Mouse (Mus musculus): ENCODE measurements around the gene Tifa. TPM values are rescaled to one million over a fixed set of nuclear protein-coding genes. Genes with fewer than 3 reads are reported as not detected.

Gene Tifa
- total RNA-seq (2014; rRNA removed) (1.7 and 1.9 TPM in 2 replicates), polyA plus RNA-seq (2015; fragmentation: Nextera tagmentation; extraction: Ambion mirVana) (3.6 and 3.8 TPM in 2 replicates)

GRCm38 (mm10) chr3:127789500-127790191 is at the start of gene Tifa:
TSS of gene Tifa (plus strand) at chr3:127789805.
- Histone ChIP-seq H3K4me1 (ENCODE audit: insufficient read depth, low read length) (0 out of 2 replicates have a peak, but pooled peaks cover 6% of the 10 kb centered on the region), H3K9ac (replicated peaks; ENCODE audit: low read length) (peak within 1 kb of the TSS; percentile 47), H3K4me3 (ENCODE audit: low read length) (peak within 1 kb of the TSS; percentile 55), H3K27ac (peak within 1 kb of the TSS; percentile 26; the same call in 1 of the 2 replicates), H3K27me3 (ENCODE audit: insufficient read depth, low read length) (peaks cover 6% of the 10 kb centered on the region; the same call in 1 of the 2 replicates), H3K9me3 (ENCODE audit: low read length) (no peaks in the 10 kb centered on the region), H3K36me3 (ENCODE audit: insufficient read depth, low read length) (no peaks in the 10 kb centered on the region), H3K4me2 (ENCODE audit: low read depth, low read length) (peak within 1 kb of the TSS; percentile 100)
- DNase-seq (ENCODE audit: low spot score), result peak; percentile 32
- TF ChIP-seq CTCF (IDR thresholded peaks at IDR 0.05; ENCODE audit: low read depth), result no peak
- WGBS, result 3% methylated on average over 44 of the region's 44 CpGs
- ATAC-seq, result peak; percentile 67

- no peaks in the 10 kb centered on the region for H3K4me1 ChIP-seq (ENCODE audit: insufficient read depth, low read length)
- peak; percentile 52 for TF ChIP-seq CTCF (IDR thresholded peaks at IDR 0.05; ENCODE audit: low read depth)
- no peak overlapping the region for H3K4me2 ChIP-seq (ENCODE audit: low read depth, low read length)
- H3K27ac ChIP-seq, result no peak overlapping the region
- WGBS, result 95% methylated on average over 3 of the region's 3 CpGs
- no peaks in the 10 kb centered on the region for H3K9me3 ChIP-seq (ENCODE audit: low read length)
- no peak overlapping the region for H3K9ac ChIP-seq (replicated peaks; ENCODE audit: low read length)
- ATAC-seq, result no peak
- no peaks in the 10 kb centered on the region for H3K36me3 ChIP-seq (ENCODE audit: insufficient read depth, low read length)
- H3K27me3 ChIP-seq (ENCODE audit: insufficient read depth, low read length), result peaks cover 3% of the 10 kb centered on the region; the same call in 1 of the 2 replicates
- no peak for DNase-seq (ENCODE audit: low spot score)
- no peak overlapping the region for H3K4me3 ChIP-seq (ENCODE audit: low read length)
Measured at GRCm38 (mm10) chr3:127741473-127741872, 48.1 kb upstream of the Tifa start.

GRCm38 (mm10) chr3:127743614-127744365 is 45.8 kb upstream of the Tifa start:
- Histone ChIP-seq H3K27me3 (ENCODE audit: insufficient read depth, low read length) (peaks cover 8% of the 10 kb centered on the region; the same call in 1 of the 2 replicates), H3K4me3 (ENCODE audit: low read length) (no peak overlapping the region), H3K4me2 (ENCODE audit: low read depth, low read length) (no peak overlapping the region), H3K9ac (replicated peaks; ENCODE audit: low read length) (no peak overlapping the region), H3K36me3 (ENCODE audit: insufficient read depth, low read length) (no peaks in the 10 kb centered on the region), H3K9me3 (ENCODE audit: low read length) (no peaks in the 10 kb centered on the region), H3K27ac (no peak overlapping the region), H3K4me1 (ENCODE audit: insufficient read depth, low read length) (no peaks in the 10 kb centered on the region)
- no peak for DNase-seq (ENCODE audit: low spot score)
- TF ChIP-seq CTCF (IDR thresholded peaks at IDR 0.05; ENCODE audit: low read depth), result no peak
- WGBS, result 71% methylated on average over 13 of the region's 14 CpGs
- ATAC-seq, result no peak

- no peaks in the 10 kb centered on the region for H3K4me1 ChIP-seq (ENCODE audit: insufficient read depth, low read length)
- H3K4me3 ChIP-seq (ENCODE audit: low read length), result no peak overlapping the region
- DNase-seq (ENCODE audit: low spot score), result peak; percentile 20
- TF ChIP-seq CTCF (IDR thresholded peaks at IDR 0.05; ENCODE audit: low read depth), result no peak
- ATAC-seq, result no peak
- H3K27ac ChIP-seq, result no peak overlapping the region
- H3K36me3 ChIP-seq (ENCODE audit: insufficient read depth, low read length), result no peaks in the 10 kb centered on the region
- peaks cover 8% of the 10 kb centered on the region; the same call in 1 of the 2 replicates for H3K27me3 ChIP-seq (ENCODE audit: insufficient read depth, low read length)
- 39% methylated on average over 6 of the region's 6 CpGs for WGBS
- H3K9me3 ChIP-seq (ENCODE audit: low read length), result no peaks in the 10 kb centered on the region
- no peak overlapping the region for H3K9ac ChIP-seq (replicated peaks; ENCODE audit: low read length)
- H3K4me2 ChIP-seq (ENCODE audit: low read depth, low read length), result 0 out of 2 replicates have a peak overlapping the region, but pooled peaks have one; percentile 10
Measured at GRCm38 (mm10) chr3:127745504-127745903, 44.1 kb upstream of the Tifa start.

GRCm38 (mm10) chr3:127745911-127746640 is 43.5 kb upstream of the Tifa start:
- DNase-seq (ENCODE audit: low spot score) (peak; percentile 47), ATAC-seq (peak; percentile 66)
- H3K4me2 ChIP-seq (ENCODE audit: low read depth, low read length), result 0 out of 2 replicates have a peak overlapping the region, but pooled peaks have one; percentile 10
- no peaks in the 10 kb centered on the region for H3K36me3 ChIP-seq (ENCODE audit: insufficient read depth, low read length)
- TF ChIP-seq CTCF (IDR thresholded peaks at IDR 0.05; ENCODE audit: low read depth), result no peak
- no peak overlapping the region for H3K9ac ChIP-seq (replicated peaks; ENCODE audit: low read length)
- no peak overlapping the region for H3K4me3 ChIP-seq (ENCODE audit: low read length)
- H3K4me1 ChIP-seq (ENCODE audit: insufficient read depth, low read length), result no peaks in the 10 kb centered on the region
- WGBS, result 18% methylated on average over 16 of the region's 16 CpGs
- peaks cover 8% of the 10 kb centered on the region; the same call in 1 of the 2 replicates for H3K27me3 ChIP-seq (ENCODE audit: insufficient read depth, low read length)
- no peak overlapping the region for H3K27ac ChIP-seq
- H3K9me3 ChIP-seq (ENCODE audit: low read length), result no peaks in the 10 kb centered on the region

- H3K27ac ChIP-seq, result no peak overlapping the region
- no peak for ATAC-seq
- no peak for DNase-seq (ENCODE audit: low spot score)
Measured at GRCm38 (mm10) chr3:127748644-127749043, 41.0 kb upstream of the Tifa start.

More at GRCm38 (mm10) chr3:127748644-127749043, 41.0 kb upstream of the Tifa start:
- Histone ChIP-seq H3K4me1 (ENCODE audit: insufficient read depth, low read length) (no peaks in the 10 kb centered on the region), H3K9me3 (ENCODE audit: low read length) (no peaks in the 10 kb centered on the region), H3K36me3 (ENCODE audit: insufficient read depth, low read length) (no peaks in the 10 kb centered on the region), H3K9ac (replicated peaks; ENCODE audit: low read length) (no peak overlapping the region), H3K4me2 (ENCODE audit: low read depth, low read length) (no peak overlapping the region), H3K27me3 (ENCODE audit: insufficient read depth, low read length) (peaks cover 13% of the 10 kb centered on the region; the same call in 1 of the 2 replicates), H3K4me3 (ENCODE audit: low read length) (no peak overlapping the region)
- no peak for TF ChIP-seq CTCF (IDR thresholded peaks at IDR 0.05; ENCODE audit: low read depth)
- WGBS, result 43% methylated on average over 4 of the region's 4 CpGs

Measured in hindbrain, postnatal 0 days (tissue).